Mouse (Mus musculus) c-Kit-positive CD71-positive TER-119-positive erythroid progenitor cells, embryonic 14.5 days (primary cell): ENCODE measurements at regions not wholly inside any gene's neighbourhood (a gene's known extent, or its start where the extent isn't known, plus 50 kb on each side); places are given as distances from the start of the nearest gene placed in this dataset.

Experiments used
- DNase-seq: peaks from one replicate; pipeline ENCODE4 v3.0.0-alpha.2; 2013; ENCODE audit warnings: low spot score

DNA sequence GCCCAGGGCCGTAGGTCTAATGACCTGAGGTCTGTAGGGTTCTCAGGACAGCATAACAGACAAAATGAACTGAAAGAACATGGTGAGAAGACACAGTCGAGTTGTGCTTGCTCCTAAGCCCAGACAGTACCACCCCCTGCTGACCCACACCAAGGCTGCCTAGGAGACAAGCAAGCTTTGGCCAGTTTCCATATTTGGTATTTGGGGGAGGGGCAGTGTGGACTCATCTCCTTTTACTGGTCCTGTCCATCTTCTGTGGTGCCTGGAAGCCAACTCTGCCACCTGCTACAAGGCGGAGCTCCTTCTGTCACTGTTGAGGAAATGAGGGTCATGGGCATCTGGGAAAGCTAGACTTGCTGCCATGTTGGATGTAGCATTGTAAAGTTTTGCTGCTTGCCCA is 68.9 kb downstream of the Tex29 start:
- no peak for DNase-seq

DNA sequence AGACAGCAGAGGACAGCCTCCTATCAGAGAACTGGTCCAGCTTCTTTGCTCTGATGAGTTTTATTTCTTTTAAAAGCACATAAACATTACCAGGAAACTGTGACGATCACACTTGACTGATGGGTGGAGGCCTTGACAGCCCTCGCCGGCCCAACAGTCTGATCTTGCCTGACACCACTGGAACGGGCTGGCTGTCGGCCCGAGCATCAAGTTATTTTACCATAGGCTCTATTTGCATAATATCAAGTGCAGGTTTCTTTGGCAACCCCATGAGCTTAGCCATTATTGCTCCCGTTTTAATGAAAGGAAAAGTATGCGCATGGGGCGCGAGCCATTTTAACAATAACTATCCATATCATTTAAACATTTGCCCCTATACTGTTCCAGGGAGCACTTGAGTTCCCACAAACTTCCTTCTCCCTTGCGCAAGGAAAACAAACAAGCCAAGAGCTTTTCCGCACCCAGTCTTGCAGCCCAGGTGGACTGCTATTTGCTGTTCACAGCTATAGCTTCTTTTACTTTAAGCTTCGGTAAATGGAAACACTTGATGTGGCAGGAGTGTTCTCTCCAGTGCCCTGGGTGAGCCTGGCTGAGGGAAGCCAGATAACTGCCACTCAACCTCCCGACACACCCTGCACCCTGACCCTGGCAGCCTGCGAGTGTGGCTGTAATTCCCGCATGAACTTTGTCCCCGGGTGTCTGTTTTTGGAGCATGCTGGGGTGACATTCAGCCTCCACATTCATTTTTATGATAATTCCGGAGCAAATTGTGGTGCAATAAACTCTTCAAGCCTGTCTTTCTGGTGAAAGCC is 71.6 kb downstream of the Tex29 start:
- DNase-seq: no peak

DNA sequence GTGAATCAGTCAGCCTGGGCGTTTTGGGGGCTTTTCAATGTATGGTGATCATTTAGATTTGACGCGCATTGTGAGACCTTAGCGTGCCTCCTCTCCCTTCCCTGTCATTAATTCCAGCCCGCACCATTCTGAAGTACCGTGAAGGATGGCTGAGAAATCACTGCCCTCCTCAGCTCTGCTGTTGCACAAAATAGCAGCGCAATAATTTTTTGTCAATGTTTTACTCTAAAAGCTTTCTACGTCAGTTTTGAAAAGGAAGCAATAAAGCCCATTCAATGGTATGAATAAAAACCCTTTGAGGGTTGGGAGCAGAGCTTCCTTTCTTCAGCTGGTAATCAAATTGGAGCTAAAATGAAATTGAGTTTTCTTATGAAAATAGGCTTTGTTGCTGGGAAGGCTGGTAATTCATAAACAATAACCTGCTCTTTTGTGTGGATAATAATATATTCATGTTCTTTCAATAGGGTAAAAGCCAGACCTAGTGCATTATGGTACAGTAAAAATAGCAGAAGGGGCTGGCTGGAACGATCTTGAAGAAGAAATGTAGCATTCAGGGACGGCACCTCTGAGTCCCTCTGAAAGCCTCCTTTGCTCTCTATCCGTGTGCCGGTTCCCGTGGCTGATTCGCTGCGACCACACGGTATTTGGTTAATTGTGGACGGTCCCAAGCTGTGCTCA is 72.3 kb downstream of the Tex29 start:
- no peak for DNase-seq

DNA sequence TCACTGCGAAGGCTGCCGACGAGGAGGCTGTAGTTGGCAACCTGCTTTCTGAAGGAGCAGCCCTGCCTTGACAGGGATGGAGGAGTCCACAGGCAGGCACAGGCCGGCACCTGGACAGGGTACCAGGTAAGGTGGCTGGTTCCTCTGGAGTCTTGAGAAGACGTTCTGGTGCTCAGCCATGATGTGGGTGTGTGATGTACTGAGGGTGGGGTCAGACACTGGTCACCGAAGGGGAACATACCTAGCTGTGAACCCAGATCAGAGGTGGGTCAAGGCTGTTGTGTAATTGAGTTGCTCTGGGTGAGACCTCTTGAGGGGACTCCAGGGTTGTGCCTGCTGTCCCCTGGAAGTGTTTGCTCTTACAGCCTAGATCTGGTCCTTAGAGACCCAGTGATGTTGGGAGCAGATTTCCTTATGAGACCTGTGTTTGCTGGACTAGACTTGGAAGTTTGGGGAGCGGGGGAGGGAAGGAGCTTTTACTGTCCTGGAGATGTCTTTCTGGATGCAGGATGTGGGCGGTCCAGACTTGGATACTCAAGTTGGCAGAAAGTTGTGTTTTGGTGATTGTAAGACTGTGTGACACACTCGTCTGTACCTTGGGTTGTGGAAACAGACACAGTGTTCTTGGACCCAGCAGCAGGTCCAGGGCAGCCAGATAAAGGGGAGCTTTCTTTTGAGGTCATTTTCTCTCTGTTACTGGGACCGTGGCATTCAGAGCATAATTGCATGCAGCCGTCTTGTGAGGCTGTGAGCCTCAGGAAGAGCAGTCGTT is 73.0 kb downstream of the Tex29 start:
- DNase-seq: no peak

DNA sequence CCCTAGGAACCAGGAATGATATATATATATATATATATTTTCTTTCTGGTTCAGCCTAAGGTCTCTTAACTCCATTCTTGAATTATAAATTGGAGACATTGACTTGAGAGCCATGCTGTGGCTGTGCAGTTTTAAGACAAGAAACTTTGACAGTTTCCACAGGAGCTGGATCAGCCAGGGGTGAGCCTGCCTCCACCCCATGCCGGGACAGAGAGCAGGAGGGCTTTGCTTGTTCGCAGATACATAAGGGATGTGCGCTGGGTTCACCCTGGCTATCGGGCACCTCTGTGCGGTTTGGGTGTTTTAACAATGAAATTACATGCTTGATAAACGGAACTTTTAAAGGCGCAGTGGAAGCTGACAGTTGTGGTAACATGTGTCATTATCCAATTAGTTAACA is 73.9 kb downstream of the Tex29 start:
- DNase-seq: no peak

DNA sequence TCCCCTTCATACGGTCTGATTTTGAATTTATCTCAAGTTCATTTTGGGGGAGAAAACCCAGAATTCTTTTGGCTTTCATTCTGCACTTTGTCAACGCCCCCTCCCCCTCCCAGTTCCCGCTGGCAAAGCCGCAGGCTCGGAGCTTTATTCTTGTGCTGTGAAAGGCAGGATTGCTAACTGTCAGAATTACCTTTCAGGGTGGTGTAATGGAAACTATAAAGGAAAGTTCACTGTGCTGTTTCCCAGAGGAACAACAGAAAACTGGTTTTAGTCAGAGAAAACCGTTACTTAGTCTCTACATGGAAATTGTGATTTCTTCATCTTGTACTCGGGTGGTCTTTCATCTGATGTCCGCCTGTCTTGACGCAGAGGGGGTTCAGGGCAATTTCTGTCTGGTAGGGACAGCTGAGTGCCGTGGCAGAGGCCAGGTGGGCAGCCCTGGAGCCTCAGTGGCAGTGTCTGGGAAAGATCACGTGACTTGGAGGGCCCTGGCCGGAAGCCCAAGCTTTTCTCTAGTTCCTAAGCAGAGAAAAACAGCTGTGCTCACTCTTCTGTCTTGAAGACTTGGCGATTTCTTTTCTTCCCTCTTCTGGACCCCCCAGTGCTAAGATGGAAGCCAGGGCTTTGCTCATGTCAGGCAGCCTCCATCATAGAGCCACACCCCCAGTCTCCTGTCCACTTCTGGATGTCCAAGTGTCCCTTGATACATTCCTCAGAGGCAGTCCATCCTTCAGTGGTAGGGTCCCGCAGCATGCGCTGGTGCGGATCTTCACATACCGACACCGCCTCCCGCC is 74.6 kb downstream of the Tex29 start:
- DNase-seq: no peak

DNA sequence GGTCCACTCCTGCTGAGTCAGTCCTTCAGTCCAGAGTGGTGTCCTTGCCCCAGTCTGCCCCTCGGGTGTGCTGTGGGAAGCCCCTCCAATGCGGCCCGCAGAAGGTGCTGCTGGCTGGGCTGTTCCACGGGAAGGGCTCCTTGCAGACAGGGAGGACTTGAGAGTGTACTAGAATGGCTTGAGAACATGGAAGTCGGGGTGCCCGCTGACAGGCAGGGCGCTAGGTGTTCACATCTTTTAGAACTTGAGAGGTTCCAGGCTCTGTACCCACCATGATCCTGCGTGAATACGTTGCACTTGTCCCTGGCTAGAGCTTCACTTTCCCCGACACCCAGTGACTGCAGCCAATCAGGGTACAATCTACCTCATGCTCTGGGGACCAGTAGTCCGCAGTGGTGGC is 75.4 kb downstream of the Tex29 start:
- no peak for DNase-seq

DNA sequence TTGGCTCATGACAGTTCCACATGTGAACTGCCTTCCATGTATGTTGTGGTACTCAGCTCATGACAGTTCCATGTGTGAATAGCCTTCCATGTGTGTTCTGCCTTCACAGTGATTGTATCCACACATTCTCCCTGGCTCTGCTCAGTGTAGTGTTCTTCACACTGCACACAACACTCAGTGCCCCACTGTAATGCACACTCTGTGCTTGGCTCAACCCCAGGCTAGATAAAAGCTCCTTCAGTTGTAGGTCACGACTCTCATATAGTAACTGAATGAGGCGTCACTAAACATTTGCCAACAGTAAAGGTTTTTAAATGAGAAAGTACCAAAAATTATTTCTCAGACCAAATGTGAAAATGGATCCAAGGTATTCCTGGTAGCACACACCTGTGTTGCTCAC is 79.6 kb downstream of the Tex29 start:
- no peak for DNase-seq

DNA sequence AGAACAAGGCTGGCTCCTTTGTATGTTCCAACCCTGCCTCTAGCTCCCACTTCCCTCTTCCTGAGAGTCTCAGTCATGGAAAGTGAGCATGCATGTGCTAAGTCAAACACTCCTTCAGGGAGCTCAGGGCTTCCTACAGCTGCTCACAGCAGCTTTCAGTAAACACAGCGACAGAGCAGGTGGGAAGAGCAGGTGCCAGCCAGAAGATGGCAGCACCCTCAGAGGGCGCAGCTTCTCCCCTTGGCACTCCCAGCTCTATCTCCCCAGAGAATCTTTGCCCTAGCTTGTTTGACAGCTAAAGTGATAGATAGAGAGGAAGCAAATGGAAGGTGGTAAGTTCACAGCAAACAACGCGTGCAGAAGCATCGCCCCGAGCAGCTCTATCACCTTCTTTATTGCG is 82.8 kb downstream of the Tex29 start:
- no peak for DNase-seq

DNA sequence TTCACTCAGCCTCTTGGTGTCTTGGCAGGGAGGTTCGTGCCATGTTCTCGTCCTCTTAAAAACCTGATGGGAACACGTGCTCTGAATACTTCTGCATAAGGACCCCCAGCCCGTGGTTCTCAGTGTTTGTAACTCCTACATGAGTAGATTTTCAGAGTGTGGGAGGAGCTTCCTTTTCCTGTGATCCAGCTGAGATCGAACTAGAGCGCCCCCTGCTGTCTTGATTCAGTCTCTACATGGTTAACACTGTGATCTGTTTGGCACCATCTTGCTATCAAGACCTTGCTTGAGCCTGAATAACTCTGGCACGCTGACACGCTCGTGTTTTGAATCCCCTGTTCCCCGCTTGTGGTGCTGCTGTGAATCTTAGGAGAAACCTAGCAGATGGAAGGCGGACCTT is 83.9 kb downstream of the Tex29 start:
- peak; percentile 39 for DNase-seq

DNA sequence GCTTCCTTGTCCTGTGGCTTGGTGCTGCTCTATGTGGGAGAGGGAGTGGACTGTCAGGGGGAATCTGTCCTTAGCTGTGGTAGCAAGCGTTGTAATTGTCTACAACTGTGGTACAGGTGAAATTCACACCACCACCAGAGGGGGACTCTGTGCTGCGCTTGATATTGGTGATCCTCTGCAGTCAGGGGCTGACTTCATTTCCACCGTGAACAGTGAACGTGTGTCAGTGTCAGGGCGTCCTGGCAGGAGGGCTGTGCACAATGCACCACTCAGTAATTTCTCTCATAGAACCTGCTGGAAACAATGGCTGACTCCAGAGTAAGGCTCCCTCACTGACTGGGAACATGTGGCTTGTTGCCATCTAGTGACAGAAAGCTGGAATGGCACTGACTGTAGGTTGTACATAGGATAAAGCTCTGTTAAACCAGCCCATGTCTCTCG is 102.6 kb downstream of the Tex29 start:
- DNase-seq: peak; percentile 4

DNA sequence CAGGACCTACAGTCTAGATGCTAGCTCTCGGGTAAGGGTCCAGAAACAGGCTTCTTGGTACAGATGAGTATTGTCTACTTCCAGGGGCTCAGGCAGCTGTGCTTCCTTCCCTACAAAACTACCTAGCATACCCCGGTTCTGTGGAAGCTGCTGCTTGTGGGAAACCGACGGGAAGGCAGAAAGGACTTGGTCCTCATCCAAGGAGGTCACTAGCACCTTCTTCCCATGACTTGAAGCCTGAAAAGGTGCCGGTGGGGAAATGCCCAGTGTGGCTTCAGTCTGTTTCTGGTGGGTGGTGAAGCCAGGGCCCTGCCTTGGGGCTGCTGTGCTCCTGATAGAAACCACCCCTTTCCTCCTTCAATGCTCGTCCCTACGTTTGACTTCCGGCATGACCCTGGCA is 107.5 kb downstream of the Tex29 start:
- DNase-seq: no peak

DNA sequence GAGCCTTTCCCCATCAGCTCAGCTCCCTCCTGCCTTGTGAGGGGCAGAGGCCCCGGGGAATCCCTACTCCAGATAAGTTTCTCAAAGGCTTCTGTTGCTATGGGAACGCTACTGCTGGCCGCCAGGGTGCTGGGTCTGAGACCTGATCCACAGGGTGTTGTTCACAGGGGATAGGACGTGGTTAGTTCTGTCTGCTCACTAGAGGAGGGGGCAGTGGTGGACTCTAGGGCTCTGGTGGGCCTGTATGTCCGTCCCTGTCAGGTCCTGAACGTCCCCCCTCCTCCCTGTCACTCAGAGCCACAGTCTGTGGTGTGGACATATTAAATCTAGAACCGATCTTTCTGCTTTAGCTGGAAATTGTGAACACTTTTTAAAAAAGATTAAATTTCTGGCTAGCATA is 116.0 kb downstream of the Tex29 start:
- no peak for DNase-seq

DNA sequence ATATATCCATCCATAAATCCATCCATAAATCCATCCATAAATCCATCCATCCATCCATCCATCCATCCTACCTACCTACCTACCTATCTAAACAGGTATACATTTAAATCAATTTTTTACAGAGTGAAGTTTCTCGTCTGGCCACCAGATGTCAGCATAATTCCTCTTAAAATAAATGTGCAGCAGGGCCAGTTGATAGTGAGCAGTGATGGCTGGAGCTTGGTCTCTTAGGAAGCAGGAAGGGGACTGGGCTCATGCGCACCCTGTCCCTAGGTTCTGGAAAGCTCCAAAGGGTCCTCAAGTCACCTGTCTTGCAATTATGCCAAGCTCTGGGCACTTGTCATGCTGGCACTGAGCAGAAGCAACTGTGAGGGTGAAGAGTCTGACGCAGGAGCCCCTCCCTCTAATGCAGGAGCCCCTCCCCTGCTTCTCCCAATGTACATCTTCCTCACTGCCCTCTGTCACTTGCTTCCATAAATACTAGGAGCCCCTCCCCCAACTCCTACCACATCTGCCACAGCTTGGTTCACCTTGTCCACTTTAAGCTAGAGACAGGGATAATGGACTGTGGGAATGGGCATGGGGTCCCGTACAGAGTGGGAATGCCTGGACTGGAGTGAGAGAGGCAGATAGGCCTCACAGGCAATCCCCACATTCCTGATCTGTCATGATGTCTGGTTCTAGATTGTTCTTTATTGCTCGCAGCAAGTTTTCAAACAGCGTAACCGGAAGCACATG is 116.9 kb downstream of the Tex29 start:
- DNase-seq: peak; percentile 16

DNA sequence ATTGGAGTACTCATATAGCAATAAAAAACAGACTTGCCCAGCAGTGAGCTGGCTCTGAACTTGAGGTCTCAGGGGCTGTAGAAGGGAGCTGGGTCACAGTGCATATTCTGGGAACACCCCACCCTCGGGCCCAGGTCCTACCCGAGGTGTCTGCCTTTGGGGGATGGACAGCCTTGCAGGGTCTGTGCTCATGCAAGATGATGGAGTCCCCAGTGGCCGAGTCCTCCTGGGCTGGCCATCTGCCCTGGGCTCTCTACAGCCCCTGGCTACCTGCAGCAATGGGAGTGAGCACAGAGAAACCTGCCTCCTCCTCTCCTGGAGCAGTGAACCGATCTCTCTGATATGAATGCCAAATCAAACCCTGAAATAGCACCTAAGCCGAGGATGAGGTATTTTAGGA is 117.9 kb downstream of the Tex29 start:
- no peak for DNase-seq

DNA sequence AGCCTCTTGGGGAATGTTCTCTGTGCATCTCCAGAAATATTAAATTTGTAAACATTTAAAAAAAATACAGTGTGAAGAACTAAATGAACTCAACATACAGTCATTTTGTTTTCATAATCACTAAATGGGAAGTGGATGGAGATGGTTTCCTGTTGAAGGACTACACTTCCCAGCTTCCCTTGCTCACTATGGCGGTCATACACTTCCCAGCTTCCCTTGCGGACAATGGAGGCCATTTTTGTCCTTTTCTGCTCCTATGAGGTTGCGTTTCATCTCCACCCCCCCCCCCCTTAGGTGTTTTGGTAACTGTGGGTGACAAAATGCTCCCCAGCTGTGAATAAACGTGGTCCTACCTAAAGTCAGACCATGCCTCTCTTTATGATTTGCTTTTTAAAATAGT is 119.2 kb downstream of the Tex29 start:
- DNase-seq: no peak

DNA sequence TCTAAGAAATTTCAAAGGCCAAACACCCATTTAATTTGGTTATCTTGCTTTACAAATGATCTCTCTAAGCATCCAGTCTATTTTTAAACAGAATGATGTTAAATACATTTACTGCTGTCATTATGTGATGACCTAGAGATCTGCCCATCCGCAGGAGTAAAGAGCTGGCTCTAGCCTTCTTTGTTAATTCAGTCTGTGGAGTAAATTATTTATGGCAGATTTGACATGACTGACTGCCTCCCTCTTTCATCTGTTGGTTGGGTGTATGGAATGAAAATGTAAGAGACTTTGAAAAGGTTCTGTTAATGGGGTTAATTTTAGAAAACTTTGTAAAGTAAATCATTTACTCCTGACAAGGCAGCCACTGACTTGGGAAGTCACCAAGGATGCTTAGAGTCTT is 123.3 kb downstream of the Tex29 start:
- DNase-seq: no peak

DNA sequence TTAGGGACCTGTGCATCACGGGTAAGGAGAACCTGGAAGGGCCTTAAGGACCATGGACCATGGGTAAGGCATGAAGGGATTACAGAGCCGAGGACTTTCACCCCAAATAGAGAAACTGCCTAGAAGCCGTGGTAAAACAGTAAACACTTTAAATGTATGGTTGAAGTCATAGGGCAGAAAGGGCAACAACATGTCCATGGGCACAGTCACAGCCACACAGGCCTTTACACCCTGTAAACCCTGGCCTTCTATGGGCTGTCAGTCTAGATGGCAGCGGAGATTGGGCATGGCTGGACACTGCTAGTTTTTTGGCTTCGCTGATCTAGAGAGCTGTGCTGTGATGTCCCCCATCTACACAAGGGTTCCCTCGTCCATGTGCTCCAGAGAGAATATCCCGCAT is 127.4 kb downstream of the Tex29 start:
- DNase-seq: no peak

DNA sequence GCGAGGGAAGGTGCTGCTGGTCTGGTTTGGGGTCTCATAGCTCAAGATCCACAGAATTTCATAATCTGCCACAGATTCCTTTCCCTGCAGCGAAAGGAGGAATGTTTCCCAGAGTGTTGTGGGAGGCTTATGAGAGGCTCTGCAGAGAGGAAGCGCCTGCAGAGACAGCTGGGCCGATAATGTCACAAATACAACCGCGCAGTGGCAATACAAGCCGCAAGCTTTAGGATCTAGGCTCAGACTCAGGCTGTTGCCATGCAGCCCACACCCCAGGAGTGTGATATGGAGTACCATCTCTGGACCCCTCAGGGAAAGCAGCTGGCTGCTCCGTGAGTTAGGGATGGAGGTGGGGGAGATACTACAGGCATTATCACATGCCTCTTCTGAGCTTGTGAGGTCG is 130.2 kb downstream of the Tex29 start:
- no peak for DNase-seq

DNA sequence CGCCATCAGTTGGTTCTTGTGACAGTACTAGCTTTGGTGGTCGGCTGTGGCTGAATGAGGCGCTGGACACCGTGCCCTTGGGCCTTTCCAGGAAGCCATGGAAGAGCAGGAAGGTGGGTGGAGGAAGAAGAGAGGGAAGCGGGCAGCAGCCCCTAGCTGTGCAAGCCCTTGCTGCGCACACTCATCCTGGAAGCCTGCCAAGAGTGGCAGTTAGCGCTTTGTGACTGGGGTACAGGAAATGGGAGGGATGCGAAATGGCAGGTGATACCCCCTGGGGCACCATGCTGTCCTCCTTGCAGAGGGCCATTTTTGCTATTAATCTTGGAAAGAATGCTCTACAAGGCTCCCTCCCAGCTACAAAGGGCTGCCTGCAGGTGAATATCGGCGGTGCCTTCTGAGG is 133.2 kb downstream of the Tex29 start:
- DNase-seq: no peak

DNA sequence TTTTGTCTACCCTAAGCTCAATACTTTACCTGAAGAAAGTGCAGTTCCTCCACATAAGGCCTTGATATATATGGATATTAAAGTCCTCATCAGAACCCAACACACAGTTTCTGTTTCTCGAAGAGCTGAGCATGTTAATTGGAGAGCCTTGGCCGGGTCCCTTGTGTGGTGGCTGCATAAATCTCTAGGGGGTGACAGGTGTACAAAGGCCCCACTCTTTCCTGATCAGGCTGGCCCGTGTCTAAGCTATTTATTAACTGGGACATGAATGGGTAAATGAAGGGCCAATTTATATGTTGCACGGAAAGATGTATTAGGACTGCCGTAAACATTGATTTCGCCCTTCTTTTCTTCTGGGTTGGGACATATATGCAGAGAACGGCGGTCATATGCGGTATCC is 136.8 kb downstream of the Tex29 start:
- DNase-seq: no peak

DNA sequence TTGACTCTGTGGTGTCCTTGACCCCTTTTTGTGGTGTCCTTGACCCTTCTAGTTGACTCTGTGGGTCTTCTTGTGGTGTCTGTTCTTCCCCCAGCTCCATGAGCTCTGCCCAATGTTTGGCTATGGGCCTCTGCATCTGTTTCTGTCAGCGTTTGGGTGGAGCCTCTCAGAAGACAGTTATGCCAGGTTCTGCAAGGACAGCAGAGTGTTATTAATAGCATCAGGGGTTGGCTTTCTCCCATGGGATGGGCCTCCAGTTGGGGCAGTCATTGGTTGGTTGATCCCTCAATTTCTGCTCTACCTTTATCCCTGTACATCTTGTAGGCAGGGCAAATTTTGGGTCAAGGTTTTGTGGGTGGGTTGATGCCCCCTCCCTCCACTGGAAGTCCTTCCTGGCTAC is 138.8 kb downstream of the Tex29 start:
- no peak for DNase-seq
